Mouse (Mus musculus) gastrocnemius, adult 8-10 months (tissue): ENCODE data around the gene Tm2d1. TPM values are rescaled to one million over a fixed set of nuclear protein-coding genes. Genes with fewer than 3 reads are reported as not detected.

Source experiments
- DNase-seq, 2 experiments: peaks; one replicate each; pipeline ENCODE4 v3.0.0; 2022; ENCODE audit warnings: low spot score in 2 of 2
- total RNA-seq, 4 experiments: library from RNA; stranded (reverse); gene quantifications; 2 replicates each; pipeline ENCODE4 v1.2.4; 2022

Gene Tm2d1
- total RNA-seq, 4 experiments from 2014 or later: 37.9 to 47.5 (median 40.5) TPM

DNA sequence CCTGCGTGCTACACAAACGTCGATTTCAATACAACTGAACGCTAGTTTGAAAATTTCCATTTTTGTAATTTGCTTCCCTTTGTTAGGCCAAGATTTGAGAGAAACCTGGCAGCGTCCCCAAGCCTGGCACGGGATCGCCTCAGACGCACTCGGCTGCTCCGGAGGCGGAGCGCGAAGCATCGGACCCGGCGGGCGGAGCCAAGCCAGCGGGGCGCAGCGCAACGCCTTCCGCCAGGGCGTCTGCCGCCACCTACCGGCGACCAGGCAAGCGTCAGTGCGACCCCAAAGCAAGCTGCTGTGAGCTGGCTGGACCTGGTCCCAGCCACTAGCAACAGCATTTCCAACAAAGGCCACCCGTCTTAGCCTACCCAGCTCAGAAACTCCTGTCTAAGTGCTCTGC lies 60.9 kb downstream of the Tm2d1 start:
- DNase-seq: peak; percentile 86 to 90

DNA sequence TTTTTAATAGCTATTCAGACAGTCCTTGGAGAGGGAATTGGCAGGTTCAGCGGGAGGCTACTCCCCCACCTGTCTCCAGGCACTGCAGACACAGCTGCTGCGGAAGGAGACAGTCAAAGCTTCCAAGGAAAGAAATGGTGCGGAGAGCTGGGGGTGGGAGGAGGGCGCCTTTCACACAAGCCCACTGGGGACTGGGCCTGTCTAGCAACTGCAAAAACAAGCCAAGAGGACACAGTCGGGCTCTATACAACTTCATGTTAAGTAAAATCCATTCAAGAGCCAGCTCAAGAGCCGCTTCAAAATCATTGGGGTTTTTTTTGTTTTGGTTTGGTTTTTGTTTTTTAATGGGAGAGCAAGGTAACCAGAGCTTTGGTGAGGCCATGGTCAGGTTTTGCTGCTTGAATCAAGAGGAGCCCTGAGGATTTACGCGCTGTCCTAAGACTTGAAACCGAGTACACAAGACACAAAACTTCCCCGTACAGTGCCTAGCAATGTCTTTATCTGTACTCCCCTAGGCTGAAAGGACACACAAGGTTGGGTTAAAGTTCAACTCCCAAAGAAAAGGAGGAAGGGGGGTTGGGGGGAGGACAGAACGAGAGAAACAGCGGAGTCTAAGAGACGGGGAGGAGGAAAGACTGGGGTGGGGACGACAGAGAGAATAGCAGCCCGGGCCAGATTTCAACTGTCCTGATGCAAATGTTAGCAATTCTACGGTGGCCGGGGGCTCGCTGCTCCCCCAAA lies 61.6 kb downstream of the Tm2d1 start:
- peak; percentile 23 to 43 for DNase-seq

DNA sequence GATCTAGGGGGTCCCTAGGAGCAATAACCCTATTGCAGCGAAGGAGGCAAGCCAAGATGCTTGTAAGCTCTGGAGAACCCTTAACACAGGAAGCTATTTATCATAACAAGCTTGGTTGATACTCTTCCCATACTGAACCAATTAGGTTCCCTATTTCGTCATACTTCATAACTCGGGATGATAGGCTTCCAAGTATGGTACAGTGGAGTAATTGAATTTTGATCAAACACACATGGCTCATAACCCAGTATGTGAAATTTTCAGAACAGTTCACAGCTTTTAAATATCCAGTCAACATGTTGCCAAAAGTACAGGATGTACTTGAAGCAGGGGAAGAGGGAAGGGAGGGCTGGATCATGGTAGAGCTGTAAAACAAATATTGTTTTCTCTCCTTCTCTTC lies 64.3 kb downstream of the Tm2d1 start:
- no peak for DNase-seq

DNA sequence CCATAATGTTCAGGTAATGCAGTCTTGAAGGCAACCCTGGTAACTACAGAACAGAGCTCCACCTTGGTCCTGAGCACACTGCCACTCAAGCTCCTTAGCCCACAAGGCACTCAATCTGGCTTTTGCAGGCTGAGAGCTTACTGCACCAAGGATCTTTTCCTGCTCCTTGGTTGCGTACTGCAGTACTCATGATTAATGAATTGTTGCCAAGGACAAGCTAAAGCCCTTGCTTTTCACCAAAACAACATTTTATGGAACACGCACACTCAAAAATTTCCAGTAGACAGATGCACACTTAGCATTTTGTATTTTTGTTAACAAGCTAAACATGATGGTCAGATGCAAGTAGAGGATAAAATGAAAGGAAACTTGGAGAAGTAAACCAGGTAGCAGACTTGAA lies 66.0 kb downstream of the Tm2d1 start:
- no peak for DNase-seq

Other genes starting within 250 kb of the Tm2d1 start
- 1 to 10 TPM; 2.1 to 3.9 (median 2.4) TPM for gene Patj, start 12.5 kb upstream of the Tm2d1 start, total RNA-seq